Mouse (Mus musculus): ENCODE measurements around the gene Mast4. TPM values are rescaled to one million over a fixed set of nuclear protein-coding genes. Genes with fewer than 3 reads are reported as not detected.

Mast4 gene
- polyA plus RNA-seq, 1 experiment from 2014 or later, result 21.5 TPM

GRCm38 (mm10) chr13:103027456-103028078, 306.7 kb downstream of the Mast4 start:
- Histone ChIP-seq H3K9me3 (replicated peaks) (no peaks in the 10 kb centered on the region), H3K36me3 (no peaks in the 10 kb centered on the region), H3K4me3 (0 out of 2 replicates have a peak overlapping the region, but pooled peaks have one; percentile 10), H3K27me3 (ENCODE audit: low read depth, poor library complexity, severe bottlenecking) (peaks cover 14% of the 10 kb centered on the region; the same call in 1 of the 2 replicates), H3K4me1 (peaks cover 47% of the 10 kb centered on the region), H3K27ac (no peak overlapping the region)
- DNase-seq (ENCODE audit: low spot score), result peak; percentile 74
- WGBS, result 10% methylated on average over 17 of the region's 17 CpGs

GRCm38 (mm10) chr13:103025461-103025860, 308.8 kb downstream of the Mast4 start:
- Histone ChIP-seq H3K27ac (no peak overlapping the region), H3K4me3 (no peak overlapping the region), H3K9me3 (replicated peaks) (no peaks in the 10 kb centered on the region), H3K4me1 (peaks cover 40% of the 10 kb centered on the region), H3K27me3 (ENCODE audit: low read depth, poor library complexity, severe bottlenecking) (peaks cover 31% of the 10 kb centered on the region), H3K36me3 (no peaks in the 10 kb centered on the region)
- 69% methylated on average over 3 of the region's 3 CpGs for WGBS
- no peak for DNase-seq (ENCODE audit: low spot score)

GRCm38 (mm10) chr13:103018481-103018880, 315.8 kb downstream of the Mast4 start:
- DNase-seq (ENCODE audit: low spot score), result no peak
- H3K27me3 ChIP-seq (ENCODE audit: low read depth, poor library complexity, severe bottlenecking), result peaks cover 39% of the 10 kb centered on the region
- no peaks in the 10 kb centered on the region for H3K9me3 ChIP-seq (replicated peaks)
- no peak overlapping the region for H3K27ac ChIP-seq
- no peaks in the 10 kb centered on the region for H3K36me3 ChIP-seq
- no peak overlapping the region for H3K4me3 ChIP-seq
- 0 out of 2 replicates have a peak, but pooled peaks cover 3% of the 10 kb centered on the region for H3K4me1 ChIP-seq
- WGBS, result 84% methylated on average over 6 of the region's 6 CpGs

- Histone ChIP-seq H3K4me3 (no peak overlapping the region), H3K27me3 (ENCODE audit: low read depth, poor library complexity, severe bottlenecking) (peaks cover 36% of the 10 kb centered on the region), H3K27ac (no peak overlapping the region), H3K4me1 (no peaks in the 10 kb centered on the region), H3K9me3 (replicated peaks) (no peaks in the 10 kb centered on the region), H3K36me3 (no peaks in the 10 kb centered on the region)
- WGBS, result 86% methylated on average over 3 of the region's 3 CpGs
- DNase-seq (ENCODE audit: low spot score), result no peak
These were observed 316.6 kb downstream of the Mast4 start for GRCm38 (mm10) chr13:103017661-103018060.

- WGBS, result 93% methylated on average over 3 of the region's 3 CpGs
- no peak for DNase-seq (ENCODE audit: low spot score)
- Histone ChIP-seq H3K27ac (no peak overlapping the region), H3K36me3 (no peaks in the 10 kb centered on the region), H3K4me1 (no peaks in the 10 kb centered on the region), H3K27me3 (ENCODE audit: low read depth, poor library complexity, severe bottlenecking) (peaks cover 16% of the 10 kb centered on the region; the same call in 1 of the 2 replicates), H3K4me3 (no peak overlapping the region), H3K9me3 (replicated peaks) (no peaks in the 10 kb centered on the region)
These were observed 319.1 kb downstream of the Mast4 start for GRCm38 (mm10) chr13:103015131-103015750.

GRCm38 (mm10) chr13:103014631-103015030, 319.7 kb downstream of the Mast4 start:
- Histone ChIP-seq H3K27me3 (ENCODE audit: low read depth, poor library complexity, severe bottlenecking) (peaks cover 13% of the 10 kb centered on the region; the same call in 1 of the 2 replicates), H3K36me3 (no peaks in the 10 kb centered on the region), H3K4me3 (no peak overlapping the region), H3K9me3 (replicated peaks) (no peaks in the 10 kb centered on the region), H3K27ac (no peak overlapping the region), H3K4me1 (no peaks in the 10 kb centered on the region)
- WGBS, result 96% methylated on average over 6 of the region's 6 CpGs
- no peak for DNase-seq (ENCODE audit: low spot score)

GRCm38 (mm10) chr13:103014222-103014621, 320.1 kb downstream of the Mast4 start:
- H3K4me1 ChIP-seq, result no peaks in the 10 kb centered on the region
- H3K27ac ChIP-seq, result no peak overlapping the region
- no peaks in the 10 kb centered on the region for H3K36me3 ChIP-seq
- WGBS, result 70% methylated on average over 1 of the region's 1 CpGs
- no peak overlapping the region for H3K4me3 ChIP-seq
- H3K9me3 ChIP-seq (replicated peaks), result no peaks in the 10 kb centered on the region
- no peak for DNase-seq (ENCODE audit: low spot score)
- peaks cover 10% of the 10 kb centered on the region; the same call in 1 of the 2 replicates for H3K27me3 ChIP-seq (ENCODE audit: low read depth, poor library complexity, severe bottlenecking)

GRCm38 (mm10) chr13:103005227-103005626, 329.1 kb downstream of the Mast4 start:
- no peaks in the 10 kb centered on the region for H3K27me3 ChIP-seq (ENCODE audit: low read depth, poor library complexity, severe bottlenecking)
- H3K9me3 ChIP-seq (replicated peaks), result no peaks in the 10 kb centered on the region
- WGBS, result 80% methylated on average over 2 of the region's 2 CpGs
- no peak for DNase-seq (ENCODE audit: low spot score)
- H3K4me1 ChIP-seq, result peaks cover 4% of the 10 kb centered on the region; the same call in 1 of the 2 replicates
- H3K27ac ChIP-seq, result no peak overlapping the region
- H3K36me3 ChIP-seq, result no peaks in the 10 kb centered on the region
- H3K4me3 ChIP-seq, result no peak overlapping the region

- Histone ChIP-seq H3K27me3 (ENCODE audit: low read depth, poor library complexity, severe bottlenecking) (no peaks in the 10 kb centered on the region), H3K36me3 (no peaks in the 10 kb centered on the region), H3K4me3 (no peak overlapping the region), H3K27ac (no peak overlapping the region), H3K9me3 (replicated peaks) (no peaks in the 10 kb centered on the region), H3K4me1 (peaks cover 4% of the 10 kb centered on the region; the same call in 1 of the 2 replicates)
- WGBS, result 67% methylated on average over 1 of the region's 1 CpGs
- no peak for DNase-seq (ENCODE audit: low spot score)
These were observed 332.5 kb downstream of the Mast4 start for GRCm38 (mm10) chr13:103001831-103002230.

GRCm38 (mm10) chr13:103000891-103001290, 333.4 kb downstream of the Mast4 start:
- DNase-seq (ENCODE audit: low spot score), result no peak
- WGBS, result 78% methylated on average over 7 of the region's 7 CpGs
- H3K27ac ChIP-seq, result no peak overlapping the region
- no peaks in the 10 kb centered on the region for H3K36me3 ChIP-seq
- H3K27me3 ChIP-seq (ENCODE audit: low read depth, poor library complexity, severe bottlenecking), result no peaks in the 10 kb centered on the region
- no peaks in the 10 kb centered on the region for H3K9me3 ChIP-seq (replicated peaks)
- no peak overlapping the region for H3K4me3 ChIP-seq
- peaks cover 4% of the 10 kb centered on the region; the same call in 1 of the 2 replicates for H3K4me1 ChIP-seq

- no peak for DNase-seq (ENCODE audit: low spot score)
- H3K27ac ChIP-seq, result no peak overlapping the region
These were observed 340.2 kb downstream of the Mast4 start for GRCm38 (mm10) chr13:102994098-102994497.

GRCm38 (mm10) chr13:102992680-102993423, 341.4 kb downstream of the Mast4 start:
- WGBS, result 90% methylated on average over 7 of the region's 7 CpGs
- H3K4me1 ChIP-seq, result no peaks in the 10 kb centered on the region
- no peaks in the 10 kb centered on the region for H3K36me3 ChIP-seq
- no peak overlapping the region for H3K4me3 ChIP-seq
- H3K9me3 ChIP-seq (replicated peaks), result no peaks in the 10 kb centered on the region
- no peaks in the 10 kb centered on the region for H3K27me3 ChIP-seq (ENCODE audit: low read depth, poor library complexity, severe bottlenecking)
- no peak overlapping the region for H3K27ac ChIP-seq
- DNase-seq (ENCODE audit: low spot score), result no peak

More at GRCm38 (mm10) chr13:102994098-102994497, 340.2 kb downstream of the Mast4 start:
- no peak overlapping the region for H3K4me3 ChIP-seq
- WGBS, result 91% methylated on average over 11 of the region's 11 CpGs
- H3K4me1 ChIP-seq, result no peaks in the 10 kb centered on the region
- H3K36me3 ChIP-seq, result no peaks in the 10 kb centered on the region
- no peaks in the 10 kb centered on the region for H3K9me3 ChIP-seq (replicated peaks)
- H3K27me3 ChIP-seq (ENCODE audit: low read depth, poor library complexity, severe bottlenecking), result no peaks in the 10 kb centered on the region

GRCm38 (mm10) chr13:102991928-102992327, 342.4 kb downstream of the Mast4 start:
- Histone ChIP-seq H3K4me1 (no peaks in the 10 kb centered on the region), H3K4me3 (no peak overlapping the region), H3K9me3 (replicated peaks) (no peaks in the 10 kb centered on the region), H3K27me3 (ENCODE audit: low read depth, poor library complexity, severe bottlenecking) (no peaks in the 10 kb centered on the region), H3K27ac (no peak overlapping the region), H3K36me3 (no peaks in the 10 kb centered on the region)
- no peak for DNase-seq (ENCODE audit: low spot score)
- WGBS, result 85% methylated on average over 11 of the region's 11 CpGs

All from limb, embryonic 10.5 days (tissue).